Mouse (Mus musculus): ENCODE results near the gene Tmem267. TPM values are rescaled to one million over a fixed set of nuclear protein-coding genes. Genes with fewer than 3 reads are reported as not detected.

The Tmem267 gene
- polyA plus RNA-seq, 1 experiment from 2014 or later: 2.8 TPM

DNA sequence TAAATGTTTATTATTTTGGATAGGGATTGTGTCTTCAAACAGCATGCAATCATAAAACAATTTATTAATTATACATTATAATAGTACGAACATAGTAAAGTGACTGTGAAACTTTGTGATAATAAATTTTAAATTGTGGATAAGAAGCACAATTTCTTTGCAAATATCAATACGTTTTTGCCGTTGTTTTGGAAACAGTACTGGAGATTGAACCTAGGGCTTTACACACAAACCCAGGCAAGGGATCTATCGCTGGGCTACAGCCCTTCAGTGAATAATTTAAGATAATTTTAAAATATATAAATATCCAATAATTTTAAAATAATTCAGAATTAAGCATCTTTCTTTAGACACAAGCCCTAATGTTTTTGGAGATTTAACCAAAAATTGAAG is 144.3 kb downstream of the Tmem267 start:
- H3K9me3 ChIP-seq (ENCODE audit: control insufficient read depth, low read length): no peaks in the 10 kb centered on the region
- H3K27me3 ChIP-seq (ENCODE audit: control insufficient read depth, insufficient read depth, low read length): no peaks in the 10 kb centered on the region
- H3K36me3 ChIP-seq (ENCODE audit: control insufficient read depth, insufficient read depth, low read length): no peaks in the 10 kb centered on the region
- no peak overlapping the region for H3K4me3 ChIP-seq (ENCODE audit: low read depth, low read length)
- WGBS: 89% methylated on average over 4 of the region's 4 CpGs
- H3K4me2 ChIP-seq (ENCODE audit: low read depth, low read length, severe bottlenecking): no peak overlapping the region; the same call in 1 of the 2 replicates
- H3K4me1 ChIP-seq (replicated peaks; ENCODE audit: control insufficient read depth, insufficient read depth, low read length): no peaks in the 10 kb centered on the region
- no peak for DNase-seq (ENCODE audit: low spot score)
- peak; percentile 63 for ATAC-seq (replicated peaks; ENCODE audit: low FRiP score)
- no peak overlapping the region for H3K9ac ChIP-seq (ENCODE audit: low read length)
- H3K27ac ChIP-seq (ENCODE audit: low read depth, low read length): no peak overlapping the region

DNA sequence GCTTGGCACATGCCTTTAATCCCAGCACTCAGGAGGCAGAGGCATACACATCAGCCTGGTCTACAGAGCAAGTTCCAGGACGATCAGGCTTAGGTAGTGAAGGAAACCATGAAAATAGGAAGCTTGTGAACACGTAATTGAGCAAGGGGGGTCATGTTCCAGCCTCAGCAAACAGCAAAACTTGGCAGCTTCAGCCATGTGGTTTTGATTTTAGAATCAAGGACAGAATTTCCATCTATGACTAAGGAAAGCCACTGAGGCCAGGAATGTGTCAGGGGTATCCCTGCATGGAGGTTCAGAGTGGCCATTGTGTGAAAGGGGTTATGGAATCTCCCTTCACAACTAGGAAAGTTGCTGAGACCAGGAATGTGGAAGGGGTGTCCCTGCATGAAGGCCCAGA is 147.7 kb downstream of the Tmem267 start:
- Histone ChIP-seq H3K27me3 (ENCODE audit: control insufficient read depth, insufficient read depth, low read length) (no peaks in the 10 kb centered on the region), H3K4me1 (replicated peaks; ENCODE audit: control insufficient read depth, insufficient read depth, low read length) (no peaks in the 10 kb centered on the region), H3K4me2 (ENCODE audit: low read depth, low read length, severe bottlenecking) (no peak overlapping the region), H3K9ac (ENCODE audit: low read length) (no peak overlapping the region), H3K9me3 (ENCODE audit: control insufficient read depth, low read length) (no peaks in the 10 kb centered on the region), H3K27ac (ENCODE audit: low read depth, low read length) (no peak overlapping the region), H3K4me3 (ENCODE audit: low read depth, low read length) (no peak overlapping the region), H3K36me3 (ENCODE audit: control insufficient read depth, insufficient read depth, low read length) (no peaks in the 10 kb centered on the region)
- 73% methylated on average over 2 of the region's 2 CpGs for WGBS
- no peak for DNase-seq (ENCODE audit: low spot score)
- ATAC-seq (replicated peaks; ENCODE audit: low FRiP score): no peak

DNA sequence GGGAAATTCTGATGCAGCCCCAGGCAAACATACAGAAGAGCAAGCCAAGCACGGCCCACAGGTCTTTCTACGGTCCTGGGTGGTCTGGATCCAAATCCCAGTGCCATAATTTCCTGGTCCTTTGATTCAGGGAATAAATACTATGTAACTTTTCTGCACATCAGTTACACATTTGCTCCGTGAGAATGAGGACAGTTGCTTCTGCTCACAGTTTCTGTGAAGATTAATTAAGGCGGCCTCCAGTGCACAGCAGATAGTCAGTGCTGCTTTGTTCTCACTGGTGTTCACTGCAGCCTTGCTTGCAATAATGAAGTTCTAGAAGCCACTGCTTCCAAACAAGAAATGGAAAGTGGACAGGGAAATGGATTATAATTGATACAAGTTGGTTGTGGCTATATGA is 150.0 kb downstream of the Tmem267 start:
- Histone ChIP-seq H3K36me3 (ENCODE audit: control insufficient read depth, insufficient read depth, low read length) (no peaks in the 10 kb centered on the region), H3K27me3 (ENCODE audit: control insufficient read depth, insufficient read depth, low read length) (no peaks in the 10 kb centered on the region), H3K4me3 (ENCODE audit: low read depth, low read length) (no peak overlapping the region), H3K27ac (ENCODE audit: low read depth, low read length) (no peak overlapping the region), H3K4me2 (ENCODE audit: low read depth, low read length, severe bottlenecking) (no peak overlapping the region), H3K4me1 (replicated peaks; ENCODE audit: control insufficient read depth, insufficient read depth, low read length) (no peaks in the 10 kb centered on the region), H3K9me3 (ENCODE audit: control insufficient read depth, low read length) (no peaks in the 10 kb centered on the region), H3K9ac (ENCODE audit: low read length) (no peak overlapping the region)
- 80% methylated on average over 4 of the region's 4 CpGs for WGBS
- no peak for ATAC-seq (replicated peaks; ENCODE audit: low FRiP score)
- no peak for DNase-seq (ENCODE audit: low spot score)

DNA sequence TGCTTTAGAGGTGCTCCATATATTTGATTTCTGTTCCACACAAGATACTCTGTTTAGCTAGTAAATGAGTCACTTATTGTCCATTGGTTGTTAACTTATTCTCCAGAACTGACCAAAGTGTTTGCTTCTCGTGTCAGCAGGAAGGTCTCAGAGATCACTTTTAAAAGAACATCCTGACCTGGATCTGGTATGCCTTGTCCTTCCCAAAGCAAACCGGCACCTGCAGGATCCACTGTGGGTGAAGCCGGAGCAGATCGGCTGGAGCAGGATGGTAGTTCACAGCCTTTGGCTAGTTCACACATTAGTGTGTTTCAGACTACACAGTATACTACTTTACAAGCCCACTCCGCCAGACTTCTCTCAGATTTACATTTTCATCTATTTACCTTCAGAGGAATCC is 150.6 kb downstream of the Tmem267 start:
- Histone ChIP-seq H3K27ac (ENCODE audit: low read depth, low read length) (no peak overlapping the region), H3K27me3 (ENCODE audit: control insufficient read depth, insufficient read depth, low read length) (no peaks in the 10 kb centered on the region), H3K4me2 (ENCODE audit: low read depth, low read length, severe bottlenecking) (no peak overlapping the region), H3K9ac (ENCODE audit: low read length) (no peak overlapping the region), H3K4me3 (ENCODE audit: low read depth, low read length) (no peak overlapping the region), H3K9me3 (ENCODE audit: control insufficient read depth, low read length) (no peaks in the 10 kb centered on the region), H3K36me3 (ENCODE audit: control insufficient read depth, insufficient read depth, low read length) (no peaks in the 10 kb centered on the region), H3K4me1 (replicated peaks; ENCODE audit: control insufficient read depth, insufficient read depth, low read length) (no peaks in the 10 kb centered on the region)
- DNase-seq (ENCODE audit: low spot score): no peak
- WGBS: 90% methylated on average over 5 of the region's 5 CpGs
- no peak for ATAC-seq (replicated peaks; ENCODE audit: low FRiP score)

DNA sequence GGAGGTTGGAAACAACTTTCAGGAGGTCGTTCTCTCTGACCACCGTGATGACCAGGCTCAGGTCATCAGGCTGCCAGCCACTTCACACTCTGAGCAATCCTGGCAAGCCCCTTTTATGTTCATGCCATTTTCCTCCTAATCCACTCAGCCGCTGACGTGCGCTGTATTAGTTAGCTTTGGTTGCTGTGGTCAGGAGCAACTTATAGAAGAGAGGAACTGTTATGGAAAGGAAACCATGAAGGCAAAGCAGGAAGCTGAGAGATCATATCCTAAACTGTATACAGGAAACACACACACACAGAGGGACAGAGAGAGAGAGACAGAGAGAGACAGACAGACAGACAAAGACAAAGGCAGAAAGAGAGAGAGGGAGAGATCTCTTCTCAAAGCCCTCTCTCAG is 151.5 kb downstream of the Tmem267 start:
- WGBS: 84% methylated on average over 5 of the region's 5 CpGs
- ATAC-seq (replicated peaks; ENCODE audit: low FRiP score): no peak
- H3K27ac ChIP-seq (ENCODE audit: low read depth, low read length): no peak overlapping the region
- H3K4me3 ChIP-seq (ENCODE audit: low read depth, low read length): no peak overlapping the region
- no peaks in the 10 kb centered on the region for H3K27me3 ChIP-seq (ENCODE audit: control insufficient read depth, insufficient read depth, low read length)
- DNase-seq (ENCODE audit: low spot score): no peak
- H3K4me1 ChIP-seq (replicated peaks; ENCODE audit: control insufficient read depth, insufficient read depth, low read length): no peaks in the 10 kb centered on the region
- no peak overlapping the region for H3K9ac ChIP-seq (ENCODE audit: low read length)
- no peak overlapping the region for H3K4me2 ChIP-seq (ENCODE audit: low read depth, low read length, severe bottlenecking)
- H3K9me3 ChIP-seq (ENCODE audit: control insufficient read depth, low read length): no peaks in the 10 kb centered on the region
- H3K36me3 ChIP-seq (ENCODE audit: control insufficient read depth, insufficient read depth, low read length): no peaks in the 10 kb centered on the region

DNA sequence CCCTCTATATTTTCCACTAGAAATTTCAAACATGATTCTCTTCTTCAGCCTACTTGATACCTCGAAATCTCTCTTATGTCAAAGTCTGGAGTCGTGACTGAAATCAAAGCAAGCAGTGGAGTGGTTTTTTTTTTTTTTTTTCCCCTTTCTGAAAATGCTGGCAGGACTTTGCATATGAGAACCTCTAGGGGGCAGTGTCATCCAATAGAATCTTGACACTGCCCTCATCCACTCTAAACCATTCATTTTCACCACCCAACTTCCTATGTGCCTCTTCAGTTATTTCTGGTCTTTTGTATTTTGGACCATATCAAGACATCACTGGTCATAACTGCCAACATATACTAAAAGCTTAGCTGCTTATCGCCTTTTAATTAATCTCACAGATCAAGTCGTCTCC is 152.7 kb downstream of the Tmem267 start:
- no peaks in the 10 kb centered on the region for H3K4me1 ChIP-seq (replicated peaks; ENCODE audit: control insufficient read depth, insufficient read depth, low read length)
- no peak overlapping the region for H3K9ac ChIP-seq (ENCODE audit: low read length)
- no peak overlapping the region for H3K4me2 ChIP-seq (ENCODE audit: low read depth, low read length, severe bottlenecking)
- WGBS: 45% methylated on average over 4 of the region's 4 CpGs
- H3K36me3 ChIP-seq (ENCODE audit: control insufficient read depth, insufficient read depth, low read length): no peaks in the 10 kb centered on the region
- no peak overlapping the region for H3K4me3 ChIP-seq (ENCODE audit: low read depth, low read length)
- DNase-seq (ENCODE audit: low spot score) (no peak), ATAC-seq (replicated peaks; ENCODE audit: low FRiP score) (peak; percentile 55; the same call in 1 of the 2 replicates)
- no peaks in the 10 kb centered on the region for H3K9me3 ChIP-seq (ENCODE audit: control insufficient read depth, low read length)
- H3K27me3 ChIP-seq (ENCODE audit: control insufficient read depth, insufficient read depth, low read length): no peaks in the 10 kb centered on the region
- H3K27ac ChIP-seq (ENCODE audit: low read depth, low read length): no peak overlapping the region

DNA sequence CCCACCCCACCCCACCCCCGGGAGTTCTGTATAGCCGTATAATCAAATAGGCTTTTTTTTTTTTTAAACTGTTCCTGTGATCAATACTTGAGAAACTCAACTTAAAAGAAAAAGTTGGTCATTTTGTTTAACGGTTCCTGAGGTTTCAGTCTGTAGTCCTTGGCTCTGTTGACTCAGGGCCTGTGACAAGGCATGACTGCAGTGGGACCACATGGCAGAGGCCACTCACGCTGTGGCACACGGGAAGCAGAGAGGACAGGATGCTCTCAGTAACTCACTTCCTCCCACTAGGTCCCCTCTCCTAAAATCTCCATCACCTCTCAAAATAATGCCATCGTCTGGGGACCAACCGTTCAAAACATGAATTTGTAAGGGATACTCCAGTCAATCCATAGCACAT is 153.3 kb downstream of the Tmem267 start:
- no peaks in the 10 kb centered on the region for H3K27me3 ChIP-seq (ENCODE audit: control insufficient read depth, insufficient read depth, low read length)
- 83% methylated on average over 7 of the region's 7 CpGs for WGBS
- ATAC-seq (replicated peaks; ENCODE audit: low FRiP score) (no peak), DNase-seq (ENCODE audit: low spot score) (no peak)
- H3K4me1 ChIP-seq (replicated peaks; ENCODE audit: control insufficient read depth, insufficient read depth, low read length): no peaks in the 10 kb centered on the region
- no peak overlapping the region for H3K4me3 ChIP-seq (ENCODE audit: low read depth, low read length)
- H3K9me3 ChIP-seq (ENCODE audit: control insufficient read depth, low read length): no peaks in the 10 kb centered on the region
- no peaks in the 10 kb centered on the region for H3K36me3 ChIP-seq (ENCODE audit: control insufficient read depth, insufficient read depth, low read length)
- no peak overlapping the region for H3K9ac ChIP-seq (ENCODE audit: low read length)
- no peak overlapping the region for H3K4me2 ChIP-seq (ENCODE audit: low read depth, low read length, severe bottlenecking)
- no peak overlapping the region for H3K27ac ChIP-seq (ENCODE audit: low read depth, low read length)

DNA sequence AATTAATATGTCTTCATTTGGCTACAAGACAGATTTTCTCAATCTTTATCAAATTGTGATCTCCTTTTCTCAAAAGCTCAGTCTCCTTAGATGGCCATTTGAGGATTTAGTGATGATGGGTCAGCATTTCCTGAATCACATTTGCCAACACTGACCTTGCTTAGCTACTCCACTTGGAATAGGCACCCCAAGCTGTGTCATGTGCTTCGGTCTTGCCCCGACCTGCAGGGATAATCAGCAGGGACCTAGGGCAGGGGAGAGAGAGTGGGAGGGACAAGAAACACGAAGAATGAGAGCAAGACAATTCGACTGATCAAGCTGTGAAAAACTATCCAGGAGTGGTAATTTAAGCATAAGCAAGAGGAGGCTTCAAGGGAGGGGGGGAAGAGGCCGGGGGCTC is 156.9 kb downstream of the Tmem267 start:
- no peaks in the 10 kb centered on the region for H3K27me3 ChIP-seq (ENCODE audit: control insufficient read depth, insufficient read depth, low read length)
- H3K9ac ChIP-seq (ENCODE audit: low read length): no peak overlapping the region
- H3K4me1 ChIP-seq (replicated peaks; ENCODE audit: control insufficient read depth, insufficient read depth, low read length): no peaks in the 10 kb centered on the region
- H3K4me3 ChIP-seq (ENCODE audit: low read depth, low read length): no peak overlapping the region
- H3K9me3 ChIP-seq (ENCODE audit: control insufficient read depth, low read length): no peaks in the 10 kb centered on the region
- H3K27ac ChIP-seq (ENCODE audit: low read depth, low read length): no peak overlapping the region
- DNase-seq (ENCODE audit: low spot score): no peak
- no peak for ATAC-seq (replicated peaks; ENCODE audit: low FRiP score)
- no peak overlapping the region for H3K4me2 ChIP-seq (ENCODE audit: low read depth, low read length, severe bottlenecking)
- 71% methylated on average over 5 of the region's 5 CpGs for WGBS
- H3K36me3 ChIP-seq (ENCODE audit: control insufficient read depth, insufficient read depth, low read length): no peaks in the 10 kb centered on the region

DNA sequence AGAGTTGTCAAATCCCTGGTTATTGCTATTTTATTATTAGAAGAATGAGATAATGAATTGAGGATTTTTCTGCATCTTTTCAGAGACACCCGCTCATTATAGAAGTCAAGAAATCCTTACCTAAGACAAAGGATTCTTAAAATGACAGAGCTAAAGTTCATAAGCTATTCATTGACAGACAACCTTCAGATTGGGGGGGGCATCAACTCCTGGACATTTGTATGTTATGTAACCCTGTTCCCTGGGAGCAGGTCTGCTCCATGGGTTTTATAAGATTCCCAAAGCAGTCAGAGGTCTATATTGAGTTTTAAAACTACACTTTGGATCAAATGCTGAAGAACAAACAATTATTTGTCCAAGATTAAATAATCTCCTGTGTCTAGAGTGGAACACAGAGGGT is 158.7 kb downstream of the Tmem267 start:
- no peak for DNase-seq (ENCODE audit: low spot score)
- no peaks in the 10 kb centered on the region for H3K9me3 ChIP-seq (ENCODE audit: control insufficient read depth, low read length)
- H3K36me3 ChIP-seq (ENCODE audit: control insufficient read depth, insufficient read depth, low read length): no peaks in the 10 kb centered on the region
- H3K4me2 ChIP-seq (ENCODE audit: low read depth, low read length, severe bottlenecking): no peak overlapping the region
- no peak overlapping the region for H3K9ac ChIP-seq (ENCODE audit: low read length)
- ATAC-seq (replicated peaks; ENCODE audit: low FRiP score): no peak
- no peaks in the 10 kb centered on the region for H3K27me3 ChIP-seq (ENCODE audit: control insufficient read depth, insufficient read depth, low read length)
- WGBS: 95% methylated on average over 1 of the region's 1 CpGs
- no peak overlapping the region for H3K27ac ChIP-seq (ENCODE audit: low read depth, low read length)
- H3K4me1 ChIP-seq (replicated peaks; ENCODE audit: control insufficient read depth, insufficient read depth, low read length): no peaks in the 10 kb centered on the region
- no peak overlapping the region for H3K4me3 ChIP-seq (ENCODE audit: low read depth, low read length)
